Mouse (Mus musculus) liver, embryonic 14.5 days (tissue): ENCODE results near the gene Tas1r1.

Experiments
- CTCF ChIP-seq: IDR thresholded peaks from 2 replicates; pipeline ENCODE4 v1.5.1; 2016; ENCODE audit warnings: antibody characterized with exemption, low read depth, control low read depth
- EP300 ChIP-seq: IDR thresholded peaks from 2 replicates; pipeline ENCODE4 v1.6.1; 2016; ENCODE audit warnings: antibody characterized with exemption, low read depth

DNA sequence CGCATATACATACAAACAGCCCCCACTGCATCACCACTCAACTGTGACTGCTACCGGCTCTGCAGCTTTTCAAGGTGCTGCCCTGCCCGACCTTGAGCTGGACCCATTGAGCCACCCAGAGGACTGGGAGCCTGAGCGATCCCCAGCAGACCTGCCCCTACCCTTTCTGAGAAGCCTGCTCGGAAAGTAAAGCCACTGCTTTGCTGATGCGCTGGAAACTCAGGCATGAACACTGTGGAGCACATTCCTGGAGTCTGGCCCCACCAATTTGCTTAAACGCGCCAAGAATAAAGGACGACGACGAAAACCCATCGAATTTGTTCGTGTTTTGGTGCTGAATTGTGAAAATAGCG is 30.2 kb downstream of the Tas1r1 start:
- TF ChIP-seq CTCF: no peak
- no peak for TF ChIP-seq EP300
